Mouse (Mus musculus) frontal cortex, postnatal 25 days (tissue): Measurements from ENCODE around the gene Slc12a9.
"Not testable (repeated sequence)": the region's sequence is repeated elsewhere in the genome, so short reads cannot be mapped to it uniquely, and the experiment has no call there.

Source experiments
- DNase-seq, 2 experiments: peaks; one replicate each; pipeline ENCODE4 v3.0.0; 2022; ENCODE audit warnings: low spot score in 2 of 2

The Slc12a9 gene

DNA sequence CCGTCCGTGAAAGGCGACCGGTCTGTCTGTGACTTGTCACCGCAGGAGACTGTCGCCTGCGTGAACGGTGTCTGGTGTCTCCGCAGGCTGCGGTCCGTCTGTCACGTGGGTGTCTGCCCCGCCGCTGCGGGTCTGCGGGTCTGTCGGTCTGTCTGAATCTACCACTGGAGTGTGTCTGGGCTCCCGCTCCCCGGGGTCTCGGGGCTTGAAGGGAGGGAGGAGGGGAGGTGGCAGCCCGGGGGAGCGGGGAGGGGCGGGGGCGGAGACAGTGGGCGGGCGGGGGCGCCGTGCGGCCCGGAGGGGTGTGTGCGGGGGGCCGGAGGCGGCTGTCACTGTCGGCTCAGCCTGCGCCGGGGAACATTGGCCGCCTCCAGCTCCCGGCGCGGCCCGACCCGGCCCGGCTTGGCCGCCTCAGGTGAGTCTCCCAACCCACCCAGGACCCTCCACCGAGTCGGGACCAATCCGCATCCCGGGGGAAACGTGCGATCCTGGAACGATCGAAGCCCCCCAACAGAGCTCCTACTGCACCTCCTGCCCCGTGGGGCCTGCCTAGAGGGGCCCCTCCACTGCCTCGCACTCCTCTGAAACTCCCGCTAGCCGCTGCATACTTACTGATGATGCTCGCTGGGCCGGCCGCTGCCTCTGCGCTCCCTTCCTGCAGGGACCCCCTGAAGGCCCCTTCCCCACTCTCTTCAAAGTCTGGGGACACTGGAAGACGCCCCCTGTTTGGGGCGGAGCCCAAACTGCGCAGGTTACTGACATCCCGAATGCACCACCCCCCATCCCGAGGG lies 45.2 kb downstream of the Slc12a9 start:
- DNase-seq: no peak

- DNase-seq: peak in 1 of 2 experiments; percentile 59
These were observed 46.1 kb downstream of the Slc12a9 start, which contains the start of gene Ache for GRCm38 (mm10) chr5:137287032-137287952. TSS of gene Ache (plus strand) at chr5:137287519.

GRCm38 (mm10) chr5:137286655-137287031 lies 46.8 kb downstream of the Slc12a9 start:
- DNase-seq: peak; percentile 80 to 85

- DNase-seq: no peak
These were observed 47.4 kb downstream of the Slc12a9 start for GRCm38 (mm10) chr5:137285986-137286385.

- peak in 1 of 2 experiments; percentile 39 for DNase-seq
These were observed 48.4 kb downstream of the Slc12a9 start for GRCm38 (mm10) chr5:137285045-137285444.

- not testable (repeated sequence) for DNase-seq
These were observed 49.0 kb downstream of the Slc12a9 start for GRCm38 (mm10) chr5:137284411-137284810.

- DNase-seq: no peak
These were observed 55.7 kb downstream of the Slc12a9 start for GRCm38 (mm10) chr5:137277360-137278342.

- DNase-seq: no peak
These were observed 65.1 kb downstream of the Slc12a9 start for GRCm38 (mm10) chr5:137268131-137268910.

GRCm38 (mm10) chr5:137264787-137265186 lies 68.6 kb downstream of the Slc12a9 start:
- DNase-seq: no peak
